Mouse (Mus musculus) megakaryocyte-erythroid progenitor cell, adult 5 weeks (primary cell): ENCODE data around the gene C130032M10Rik. TPM values are rescaled to one million over a fixed set of nuclear protein-coding genes. Genes with fewer than 3 reads are reported as not detected.

Experiments
- polyA plus RNA-seq: library from polyadenylated mRNA; stranded (reverse); fragments of >175 nt; gene quantifications from 2 replicates; pipeline ENCODE4 v1.2.3, GENCODE M21; 2012

The C130032M10Rik gene
- not detected in 2 replicates for polyA plus RNA-seq

DNA sequence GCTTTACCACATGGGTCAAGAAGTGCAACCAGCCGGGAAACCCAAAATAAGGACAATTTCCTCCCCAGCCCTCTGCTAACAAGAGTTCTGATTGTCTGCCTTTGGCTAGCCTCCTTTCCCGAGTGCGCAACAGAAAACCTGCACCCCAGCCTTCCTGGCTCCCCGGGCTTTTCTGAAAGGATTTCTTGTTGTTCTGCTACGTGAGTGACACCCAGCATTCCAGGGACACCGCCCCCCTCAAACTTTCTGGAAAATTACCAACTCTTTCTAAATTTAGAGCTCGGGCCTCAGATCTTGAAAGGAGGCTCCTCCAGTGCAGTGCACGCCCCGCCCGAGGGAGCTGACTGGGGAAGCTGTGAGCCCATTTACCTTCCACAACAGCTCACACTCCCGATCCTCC lies at the start of gene C130032M10Rik:
Gene C130032M10Rik, plus strand, starts transcription at position 334 of the 400 bp plus-strand sequence.

DNA sequence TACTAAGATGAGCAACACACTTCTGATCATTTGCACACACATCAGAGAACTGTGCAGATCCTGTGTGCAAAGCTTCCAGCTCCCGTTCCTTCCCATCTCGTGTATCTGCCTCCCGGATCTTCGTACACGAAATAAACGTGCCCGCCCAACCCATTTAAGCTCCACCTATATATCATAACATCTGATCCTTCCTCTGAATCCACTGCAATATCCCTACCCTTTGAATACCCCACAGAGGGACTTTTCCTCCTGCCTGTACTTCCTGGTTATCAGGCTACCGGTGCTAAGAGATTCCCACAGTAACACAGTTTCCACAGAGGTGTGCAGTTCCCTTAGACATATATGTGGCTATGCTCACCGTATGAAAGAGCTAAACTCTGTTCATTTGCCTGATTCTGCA lies 10.7 kb upstream of the C130032M10Rik start, which contains the start of gene Ccr4:
Gene Ccr4, minus strand, starts transcription at position 101 of the 400 bp plus-strand sequence.

DNA sequence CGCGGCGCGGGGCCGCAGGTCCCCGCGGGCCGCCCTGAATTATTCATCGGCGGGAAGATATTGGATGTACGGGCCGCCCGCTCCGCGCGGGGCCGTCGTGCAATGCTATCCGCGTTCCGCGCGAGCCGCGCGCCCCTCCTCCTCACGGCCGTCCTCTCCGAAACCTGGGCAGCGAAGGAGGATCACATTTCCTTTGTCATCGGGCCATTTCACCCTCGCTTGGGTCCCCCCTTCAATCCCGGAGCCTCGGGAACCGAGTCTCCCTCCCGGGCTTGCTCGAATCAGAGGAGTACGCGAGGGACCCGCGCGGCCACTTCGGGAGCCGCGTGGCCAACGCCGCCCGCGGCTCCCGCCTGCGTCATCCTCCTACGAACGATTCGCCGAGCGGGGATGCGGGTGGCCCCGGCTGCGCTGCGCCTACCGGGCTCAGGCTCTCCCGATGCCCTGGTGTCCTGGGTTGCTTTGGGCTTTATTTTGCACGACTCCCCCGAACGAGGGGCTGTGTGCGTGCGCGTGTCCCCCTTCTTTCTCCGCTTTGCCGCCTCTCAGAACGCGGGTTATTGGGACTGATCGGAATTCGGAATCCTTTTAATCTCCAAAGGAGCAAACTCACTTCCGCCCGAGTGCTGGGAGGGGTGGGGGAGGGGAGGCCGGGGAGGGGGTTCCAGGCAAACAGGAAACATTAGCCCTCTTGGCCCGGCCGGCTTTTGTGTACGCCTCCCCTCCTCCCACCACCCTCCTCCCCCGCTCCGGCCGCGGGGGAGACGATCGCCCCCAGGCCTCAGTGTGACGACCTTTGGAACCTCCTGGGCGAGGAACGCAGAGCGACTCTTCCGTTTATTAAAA lies 48.5 kb downstream of the C130032M10Rik start, which contains the start of gene Trim71:
Gene Trim71, minus strand, starts transcription at position 609 of the 846 bp plus-strand sequence.

Other genes starting within 250 kb of the C130032M10Rik start
- not detected in 2 replicates for gene Bcl2a1c, start 185.6 kb upstream of the C130032M10Rik start, polyA plus RNA-seq
- gene Crtap, start 125.0 kb upstream of the C130032M10Rik start, polyA plus RNA-seq: 24.0 and 24.9 TPM in 2 replicates
- 21.6 and 22.1 TPM in 2 replicates for gene Glb1, start 114.6 kb upstream of the C130032M10Rik start, polyA plus RNA-seq
- gene Tmppe, start 114.6 kb upstream of the C130032M10Rik start, polyA plus RNA-seq: 2.6 and 3.5 TPM in 2 replicates
- 0.03 TPM in 1 of 2 replicates, not detected in the other for gene Ccr4, start 10.8 kb upstream of the C130032M10Rik start, polyA plus RNA-seq
- gene Trim71, start 48.7 kb downstream of the C130032M10Rik start, polyA plus RNA-seq: not detected in 2 replicates
- gene Cnot10, start 124.5 kb downstream of the C130032M10Rik start, polyA plus RNA-seq: 32.7 and 35.0 TPM in 2 replicates
- 21.8 and 22.0 TPM in 2 replicates for gene Dync1li1, start 173.1 kb downstream of the C130032M10Rik start, polyA plus RNA-seq
- 9.6 and 11.0 TPM in 2 replicates for gene Cmtm6, start 215.4 kb downstream of the C130032M10Rik start, polyA plus RNA-seq